Mouse (Mus musculus) CD4-positive naive resting alpha-beta T cell, adult 76 days (primary cell): ENCODE data around the gene Foxg1. TPM values are rescaled to one million over a fixed set of nuclear protein-coding genes. Genes with fewer than 3 reads are reported as not detected.

Experiments
- total RNA-seq: library from RNA; stranded (reverse); gene quantifications from one replicate; pipeline ENCODE4 v1.2.4, GENCODE M21; 2023

The Foxg1 gene
- total RNA-seq: not detected

GRCm38 (mm10) chr12:49382565-49383520 is at the start of gene Foxg1:
Gene Foxg1 (plus strand): TSS chr12:49382660.

GRCm38 (mm10) chr12:49384876-49385630 is 2.6 kb downstream of the Foxg1 start, which contains the start of gene Gm43517:
Gene Gm43517 (plus strand): TSS chr12:49385174.

Other genes starting within 250 kb of the Foxg1 start
- not detected for gene Gm43517, start 2.5 kb downstream of the Foxg1 start, total RNA-seq